Mouse (Mus musculus): ENCODE results near the gene Nckap5.

Gene Nckap5

DNA sequence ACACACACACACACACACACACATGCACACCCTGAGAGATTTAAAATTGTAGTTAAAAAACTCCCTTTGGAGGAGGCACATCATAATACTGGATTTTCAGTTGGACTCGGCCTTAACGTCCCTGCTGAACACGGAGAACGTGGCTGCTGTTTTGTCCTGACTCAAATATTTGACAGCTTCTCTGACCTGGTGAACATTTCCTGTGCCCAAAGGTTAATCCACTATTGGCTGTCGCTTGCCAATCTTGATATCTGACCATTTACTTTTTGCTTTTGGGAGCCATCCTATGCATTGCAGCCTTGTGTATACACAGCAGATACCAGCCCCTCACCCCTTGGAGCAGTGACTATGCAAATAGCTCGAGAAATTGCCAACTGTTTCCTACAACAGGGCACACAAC is 862.9 kb downstream of the Nckap5 start:
- no peak for DNase-seq

GRCm38 (mm10) chr1:125951026-125951425 is 879.6 kb downstream of the Nckap5 start:
- DNase-seq: no peak

DNA sequence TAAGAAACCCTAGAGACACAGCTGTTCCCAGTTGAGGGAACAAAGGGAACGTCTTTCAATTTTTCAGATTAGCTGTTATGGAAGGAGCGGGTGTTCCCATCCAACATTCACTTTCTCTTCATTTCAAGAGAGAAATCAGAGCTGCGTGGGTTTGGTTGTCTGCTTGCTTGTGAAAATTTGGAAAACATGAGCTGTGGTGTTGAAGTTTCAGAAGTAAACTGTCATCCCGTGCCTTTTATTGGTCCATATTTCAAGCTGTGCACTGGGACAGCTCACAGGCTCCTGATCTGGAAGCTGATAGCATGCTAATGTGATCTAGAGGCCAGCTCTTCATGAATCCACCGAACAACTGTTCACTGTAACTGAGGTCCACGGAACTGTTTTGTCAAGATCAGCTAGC is 881.5 kb downstream of the Nckap5 start:
- DNase-seq: peak; percentile 5

DNA sequence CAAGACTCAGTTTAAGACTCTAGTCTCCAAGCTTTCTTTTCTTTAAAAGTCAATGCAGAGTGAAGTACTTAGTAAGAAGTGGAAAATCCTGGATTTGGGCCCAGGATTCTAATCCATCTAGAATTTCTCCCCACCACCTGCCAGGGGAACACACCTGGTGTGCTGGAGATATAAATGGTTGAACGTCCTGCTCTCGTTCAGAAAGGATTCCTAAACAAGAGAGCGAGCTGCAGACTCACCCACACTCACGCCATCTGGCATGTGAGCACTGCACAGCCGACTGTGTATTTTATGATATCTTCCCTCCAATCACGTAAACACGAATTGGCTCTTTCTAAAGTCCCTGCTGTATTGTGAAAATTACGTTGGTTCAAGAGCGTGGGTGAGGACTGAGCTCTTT is 885.5 kb downstream of the Nckap5 start:
- DNase-seq: no peak

DNA sequence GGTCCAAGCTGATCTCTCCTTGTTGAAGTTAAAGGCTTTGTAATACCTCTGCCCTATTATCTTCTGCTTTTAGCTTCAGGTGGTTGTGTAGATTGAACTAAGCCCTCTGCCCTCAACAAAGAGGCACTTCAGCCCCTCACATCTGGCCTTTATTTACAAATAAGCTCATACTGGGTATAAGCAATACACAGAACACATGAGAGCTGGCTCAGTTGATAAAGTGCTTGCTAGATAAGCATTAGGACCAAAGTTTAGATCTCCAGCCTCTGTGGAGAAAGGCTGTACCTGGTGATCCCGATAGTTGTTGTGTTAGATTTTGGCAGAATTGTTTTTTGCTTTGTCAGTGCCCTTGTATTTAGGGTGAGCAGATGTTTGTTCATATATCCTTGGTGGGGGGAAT is 887.3 kb downstream of the Nckap5 start:
- no peak for DNase-seq

DNA sequence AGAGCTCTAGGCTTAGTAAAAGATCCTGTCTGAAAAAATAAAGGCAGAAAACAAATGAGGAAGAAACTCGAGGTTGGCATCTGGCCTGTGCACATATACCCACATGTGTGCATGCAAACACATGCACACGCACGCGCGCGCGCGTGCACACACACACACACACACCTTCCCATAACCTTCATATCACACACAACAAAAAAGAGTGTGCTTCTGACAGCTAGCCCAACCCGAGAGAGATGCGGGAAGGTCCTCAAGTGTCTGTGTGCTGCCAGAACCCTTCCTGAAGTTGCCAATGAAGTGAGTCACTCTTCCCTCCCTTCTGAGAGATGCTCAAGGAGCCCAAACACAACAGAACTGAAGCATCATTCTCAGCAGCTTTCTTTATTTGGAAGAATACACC is 905.1 kb downstream of the Nckap5 start:
- no peak for DNase-seq

DNA sequence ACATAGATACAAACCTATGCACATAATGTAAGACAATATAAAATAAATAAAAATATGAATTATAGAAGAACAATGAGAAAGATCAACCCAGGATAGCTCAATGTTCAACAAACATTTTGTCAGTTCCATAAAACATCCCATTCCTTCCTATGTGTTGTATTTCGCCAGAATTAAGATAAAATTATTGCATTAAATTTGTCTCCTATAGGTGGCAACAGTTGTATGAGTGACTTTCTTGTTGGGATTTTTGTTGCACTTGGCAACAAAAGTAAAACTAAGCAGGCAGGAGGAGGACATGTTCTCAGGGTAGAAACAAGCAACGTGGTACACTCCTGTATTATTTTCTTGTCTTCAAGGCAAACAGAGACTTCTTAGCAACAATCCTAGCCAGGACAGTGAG is 907.5 kb downstream of the Nckap5 start:
- DNase-seq: no peak

- DNase-seq: no peak
These were observed 909.9 kb downstream of the Nckap5 start for GRCm38 (mm10) chr1:125920696-125921095.

GRCm38 (mm10) chr1:125912601-125913600 is 917.7 kb downstream of the Nckap5 start, which contains the start of gene Lypd1:
Gene Lypd1, minus strand, starts transcription at chr1:125913101.
- DNase-seq: no peak

DNA sequence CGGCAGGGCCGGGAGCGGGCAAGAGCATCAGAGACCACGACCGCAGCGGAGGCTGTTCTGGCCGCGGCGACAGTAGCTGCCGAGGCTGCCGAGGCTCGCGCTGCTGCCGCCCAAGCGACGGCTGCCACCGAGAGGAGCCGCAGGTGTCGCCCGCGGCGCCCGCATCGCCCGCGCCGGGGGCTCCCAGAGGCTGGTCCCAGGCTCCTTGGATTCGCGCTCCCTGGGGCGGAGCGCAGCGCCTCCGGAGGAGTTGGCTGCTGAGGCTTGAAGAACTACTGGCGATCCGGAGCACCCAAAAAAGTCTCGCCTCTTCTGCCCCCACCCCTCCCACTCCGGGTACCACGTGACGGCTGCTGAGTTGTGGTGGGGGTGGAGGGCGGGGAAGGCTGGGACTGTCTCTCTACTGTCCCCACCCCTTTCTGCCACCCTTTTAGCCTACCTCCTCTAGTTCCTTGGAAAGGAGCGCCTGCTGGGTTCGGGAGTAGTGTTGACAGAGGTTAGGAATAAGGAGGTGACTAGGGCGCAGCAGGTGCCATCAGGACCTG is 918.6 kb downstream of the Nckap5 start:
- DNase-seq: peak; percentile 66

GRCm38 (mm10) chr1:125911337-125911900 is 919.2 kb downstream of the Nckap5 start:
- peak; percentile 27 for DNase-seq

GRCm38 (mm10) chr1:125910871-125911265 is 919.7 kb downstream of the Nckap5 start:
- no peak for DNase-seq

- DNase-seq: peak; percentile 24
These were observed 920.3 kb downstream of the Nckap5 start for GRCm38 (mm10) chr1:125910211-125910870.

DNA sequence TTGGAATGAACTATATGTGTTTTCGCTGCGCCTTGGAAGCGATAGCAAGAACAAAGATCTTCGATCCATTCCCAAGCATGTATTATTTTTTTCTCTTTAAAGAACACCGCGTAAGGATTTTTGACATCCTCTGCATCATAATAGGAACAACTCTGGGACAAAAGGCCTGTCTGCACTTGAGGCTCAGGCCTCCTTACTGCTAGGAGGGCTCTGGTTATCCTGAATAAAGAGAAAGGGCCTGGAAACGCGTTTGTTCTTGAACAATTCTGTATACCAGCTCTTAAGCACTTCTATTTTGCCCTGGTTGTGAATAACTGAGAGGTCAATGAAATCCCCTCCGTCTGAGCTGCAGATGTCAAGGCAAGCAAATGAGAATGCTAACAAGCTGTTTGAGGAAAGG is 937.4 kb downstream of the Nckap5 start:
- no peak for DNase-seq

DNA sequence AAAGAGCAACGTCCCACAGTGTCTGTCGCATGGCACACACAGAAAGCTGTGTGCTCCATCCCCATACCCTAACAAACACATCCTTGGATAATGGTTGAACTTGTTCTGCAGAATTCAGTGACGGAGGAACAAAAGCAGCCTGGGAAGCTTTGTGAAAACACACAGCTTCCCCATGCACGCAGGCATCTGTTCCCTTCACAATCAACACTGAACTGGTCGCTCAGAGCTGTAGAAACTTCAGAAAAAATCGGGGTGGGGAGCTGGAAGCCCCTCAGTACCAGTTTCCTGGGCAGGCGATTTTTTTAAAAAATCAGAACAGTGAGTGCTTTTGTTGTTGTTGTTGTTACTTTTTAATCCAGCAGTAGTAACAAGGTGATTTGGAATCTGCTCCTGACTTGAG is 960.5 kb downstream of the Nckap5 start:
- no peak for DNase-seq
